Comparison of ENCODE assay signal across 25 mouse cellular contexts in the genomic region with DNA sequence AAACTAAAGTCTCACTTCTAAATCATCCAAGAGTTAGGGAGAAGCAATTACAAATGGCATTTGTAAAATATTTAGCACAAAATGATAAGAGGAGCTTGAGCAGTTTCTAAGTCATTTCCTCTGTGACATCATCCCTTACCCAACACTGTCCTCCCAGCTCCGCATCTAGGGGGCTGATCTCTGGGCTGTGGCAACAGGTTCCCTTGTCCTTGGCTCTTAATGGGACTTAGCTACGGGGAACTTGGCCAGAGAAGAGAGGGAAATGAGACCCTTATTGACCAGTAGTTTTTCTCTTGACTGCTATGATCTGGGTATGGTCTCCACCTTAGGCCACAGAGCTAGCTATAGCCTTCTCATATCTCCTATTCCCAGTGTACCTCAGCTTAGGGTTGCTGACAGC. TPM values are rescaled to one million over a fixed set of nuclear protein-coding genes. Genes with fewer than 3 reads are reported as not detected.
DNase-seq lines count a peak whose midpoint lies in the region; ATAC-seq lines count a peak whose summit lies in the region.
"Had no signal": no experiment of that assay in that cellular context is flagged by ENCODE, and none has a peak within 500 bp of the region (broad histone marks: within the 10 kb centered on the region; RNA-seq: fewer than 3 reads in every experiment).

No protein-coding gene starts in this region.

- no peaks in the 10 kb centered on the region for H3K27me3 ChIP-seq in liver, embryonic 12.5 days (replicated peaks)
- H3K27me3 ChIP-seq: embryonic facial prominence, embryonic 15.5 days had no signal

- peaks cover 20% of the 10 kb centered on the region for H3K79me2 ChIP-seq in macrophage (ENCODE audit: inconsistent target)

- peak overlapping the region; percentile 66; the same call in 1 of the 2 replicates for H3K27ac ChIP-seq in liver, embryonic 12.5 days
- peak overlapping the region; percentile 87 for H3K27ac ChIP-seq in macrophage
- H3K27ac ChIP-seq: embryonic facial prominence, embryonic 15.5 days; forebrain, embryonic 12.5 days; heart, embryonic 10.5 days; hindbrain, embryonic 12.5 days had no signal

- H3K36me3 ChIP-seq in liver, embryonic 12.5 days = peaks cover 3% of the 10 kb centered on the region; the same call in 1 of the 2 replicates
- H3K36me3 ChIP-seq in macrophage (ENCODE audit: inconsistent target) = no peaks in the 10 kb centered on the region
- H3K36me3 ChIP-seq: embryonic facial prominence, embryonic 15.5 days; heart, embryonic 10.5 days; hindbrain, embryonic 12.5 days had no signal

- H3K9ac ChIP-seq in liver, embryonic 12.5 days = no peak overlapping the region
- H3K9ac ChIP-seq: embryonic facial prominence, embryonic 15.5 days; forebrain, embryonic 12.5 days; hindbrain, embryonic 12.5 days had no signal

- H3K4me2 ChIP-seq in liver, embryonic 12.5 days = no peak overlapping the region
- H3K4me2 ChIP-seq: embryonic facial prominence, embryonic 15.5 days; forebrain, embryonic 12.5 days; hindbrain, embryonic 12.5 days had no signal

- H3K4me1 ChIP-seq in liver, embryonic 12.5 days = peaks cover 82% of the 10 kb centered on the region

- 23% methylated on average over 2 of the region's 2 CpGs for WGBS in liver, embryonic 12.5 days (ENCODE audit: insufficient replicate concordance)
- 7% methylated on average over 2 of the region's 2 CpGs for WGBS in macrophage (ENCODE audit: missing documents)

- H3K4me3 ChIP-seq in liver, embryonic 12.5 days = no peak overlapping the region
- no peak overlapping the region for H3K4me3 ChIP-seq in macrophage (ENCODE audit: inconsistent target)
- H3K4me3 ChIP-seq: embryonic facial prominence, embryonic 15.5 days; forebrain, embryonic 12.5 days; heart, embryonic 10.5 days; hindbrain, embryonic 12.5 days had no signal

- DNase-seq in liver (no peak), MEL-GATA-1-ER (ENCODE audit: extremely low read depth, low read depth) (peak; percentile 44)
- no peak for DNase-seq in ovary, postnatal 14 days (ENCODE audit: low spot score)
- DNase-seq: adrenal gland, postnatal 10 days; cerebellum, adult 11-12 months; cerebellum, adult 9-10 months; gastrocnemius, postnatal 10 days; heart, postnatal 10 days; heart, postnatal 4 days had no signal

- ATAC-seq in liver, embryonic 12.5 days = no peak
- ATAC-seq in inflammation-experienced regulatory T-cells, adult 6 months = no peak
- ATAC-seq in monocyte, adult 5-6 weeks (replicated peaks; ENCODE audit: insufficient number of reproducible peaks, low FRiP score, low TSS enrichment, poor library complexity, severe bottlenecking) = no peak
- ATAC-seq: forebrain, embryonic 16.5 days; hindbrain, embryonic 16.5 days had no signal

- no peaks in the 10 kb centered on the region for H3K9me3 ChIP-seq in liver, embryonic 12.5 days (replicated peaks)
- H3K9me3 ChIP-seq: embryonic facial prominence, embryonic 15.5 days; forebrain, embryonic 12.5 days; heart, embryonic 10.5 days; hindbrain, embryonic 12.5 days had no signal

RNA-seq across cellular contexts. Expression of a gene that starts 2.6 kb away (rescaled TPM):
- polyA plus RNA-seq in liver, embryonic 12.5 days (2016; fragmentation: Nextera tagmentation; extraction: Ambion mirVana) = 7.4 and 8.3 TPM in 2 replicates
- total RNA-seq in macrophage (2018; cell fraction: chromatin; rRNA removed) = 100 to 1,000 TPM in 22 of 26 experiments, 10 to 100 TPM in 4; 81.4 to 234 (median 122) TPM
- 10 to 100 TPM; 24.1 to 64.9 (median 31.5) TPM for total RNA-seq in macrophage (2018; cell fraction: cytosol; rRNA removed)
- total RNA-seq in macrophage (2018; cell fraction: nucleus; rRNA removed) = 100 to 1,000 TPM in 18 of 26 experiments, 10 to 100 TPM in 8; 66.0 to 229 (median 125) TPM
- 16.6 to 27.7 TPM (median 23.8 TPM) in 3 replicates for polyA plus RNA-seq in macrophage (2018)
- polyA plus RNA-seq in inflammation-experienced regulatory T-cells, adult 6 months (2017; shearing (Covaris generic)) = 10 to 100 TPM in 2 of 3 experiments, 1 to 10 TPM in 1; 8.4 to 12.4 (median 10.2) TPM
- 17.7 to 25.1 TPM (median 19.5 TPM) in 3 replicates for total RNA-seq in monocyte, adult 5-6 weeks (2017)

RNA-seq across cellular contexts. Expression of a gene that starts 13.7 kb away (rescaled TPM):
- polyA plus RNA-seq in liver, embryonic 12.5 days (2016; fragmentation: Nextera tagmentation; extraction: Ambion mirVana) = 45.2 and 47.2 TPM in 2 replicates
- total RNA-seq in macrophage (2018; cell fraction: chromatin; rRNA removed) = 100 to 1,000 TPM in 25 of 26 experiments, 10 to 100 TPM in 1; 80.0 to 780 (median 373) TPM
- 100 to 1,000 TPM in 10 of 26 experiments, 10 to 100 TPM in 16; 52.2 to 151 (median 89.7) TPM for total RNA-seq in macrophage (2018; cell fraction: cytosol; rRNA removed)
- 100 to 1,000 TPM in 21 of 26 experiments, 10 to 100 TPM in 5; 56.6 to 406 (median 188) TPM for total RNA-seq in macrophage (2018; cell fraction: nucleus; rRNA removed)
- polyA plus RNA-seq in macrophage (2018) = 62.4 to 141 TPM (median 130 TPM) in 3 replicates
- 10 to 100 TPM; 34.8 to 45.1 (median 41.8) TPM for polyA plus RNA-seq in inflammation-experienced regulatory T-cells, adult 6 months (2017; shearing (Covaris generic))
- total RNA-seq in monocyte, adult 5-6 weeks (2017) = 80.9 to 129 TPM (median 98.0 TPM) in 3 replicates

RNA-seq across cellular contexts. Expression of a gene that starts 40.7 kb away (rescaled TPM):
- 24.0 and 30.1 TPM in 2 replicates for polyA plus RNA-seq in liver, embryonic 12.5 days (2016; fragmentation: Nextera tagmentation; extraction: Ambion mirVana)
- total RNA-seq in macrophage (2018; cell fraction: chromatin; rRNA removed) = 10 to 100 TPM in 21 of 26 experiments, 1 to 10 TPM in 5; 5.3 to 33.8 (median 16.9) TPM
- 10 to 100 TPM in 24 of 26 experiments, 1 to 10 TPM in 2; 9.4 to 26.4 (median 15.8) TPM for total RNA-seq in macrophage (2018; cell fraction: cytosol; rRNA removed)
- total RNA-seq in macrophage (2018; cell fraction: nucleus; rRNA removed) = 10 to 100 TPM in 20 of 26 experiments, 1 to 10 TPM in 6; 5.8 to 30.3 (median 13.2) TPM
- 16.5 to 19.3 TPM (median 19.0 TPM) in 3 replicates for polyA plus RNA-seq in macrophage (2018)
- polyA plus RNA-seq in inflammation-experienced regulatory T-cells, adult 6 months (2017; shearing (Covaris generic)) = 10 to 100 TPM; 17.7 to 20.9 (median 19.0) TPM
- total RNA-seq in monocyte, adult 5-6 weeks (2017) = 3.2 to 9.0 TPM (median 7.3 TPM) in 3 replicates

RNA-seq across cellular contexts. Expression of a gene that starts 44.5 kb away (rescaled TPM):
- not detected in 2 replicates for polyA plus RNA-seq in liver, embryonic 12.5 days (2016; fragmentation: Nextera tagmentation; extraction: Ambion mirVana)
- total RNA-seq in macrophage (2018; cell fraction: chromatin; rRNA removed) = not detected
- total RNA-seq in macrophage (2018; cell fraction: cytosol; rRNA removed) = under 1 TPM in 1 of 26 experiments, not detected in 25; 0.19 TPM
- under 1 TPM in 1 of 26 experiments, not detected in 25; 0.96 TPM for total RNA-seq in macrophage (2018; cell fraction: nucleus; rRNA removed)
- polyA plus RNA-seq in macrophage (2018) = not detected in 3 replicates
- 1 to 10 TPM in 1 of 3 experiments, not detected in 2; 1.0 TPM for polyA plus RNA-seq in inflammation-experienced regulatory T-cells, adult 6 months (2017; shearing (Covaris generic))
- not detected in 3 replicates for total RNA-seq in monocyte, adult 5-6 weeks (2017)
- total RNA-seq: ES-E14 had no signal
- polyA plus RNA-seq: embryonic facial prominence, embryonic 11.5 days; hindbrain, embryonic 12.5 days had no signal

RNA-seq across cellular contexts. Expression of a gene that starts 58.9 kb away (rescaled TPM):
- not detected in 2 replicates for polyA plus RNA-seq in liver, embryonic 12.5 days (2016; fragmentation: Nextera tagmentation; extraction: Ambion mirVana)
- 1 to 10 TPM in 2 of 26 experiments, under 1 TPM in 2, not detected in 22; 0.77 to 1.6 (median 0.97) TPM for total RNA-seq in macrophage (2018; cell fraction: chromatin; rRNA removed)
- not detected for total RNA-seq in macrophage (2018; cell fraction: cytosol; rRNA removed)
- total RNA-seq in macrophage (2018; cell fraction: nucleus; rRNA removed) = 1 to 10 TPM in 3 of 26 experiments, under 1 TPM in 5, not detected in 18; 0.29 to 1.4 (median 0.75) TPM
- polyA plus RNA-seq in macrophage (2018) = not detected in 3 replicates
- polyA plus RNA-seq in inflammation-experienced regulatory T-cells, adult 6 months (2017; shearing (Covaris generic)) = not detected
- not detected in 3 replicates for total RNA-seq in monocyte, adult 5-6 weeks (2017)
- total RNA-seq: adrenal gland, postnatal 10 days; adrenal gland, postnatal 4 days; ES-E14; gastrocnemius, postnatal 10 days; heart, postnatal 10 days; heart, postnatal 4 days had no signal
- polyA plus RNA-seq: embryonic facial prominence, embryonic 11.5 days; embryonic facial prominence, embryonic 15.5 days; forebrain, embryonic 12.5 days; gonadal fat pad, adult 2 months; heart, embryonic 10.5 days; heart, embryonic 14.5 days; hindbrain, embryonic 12.5 days; intestine, embryonic 14.5 days had no signal
